Mouse (Mus musculus) forebrain, embryonic 12.5 days (tissue): ENCODE data around the gene Bcl2a1c. TPM values are rescaled to one million over a fixed set of nuclear protein-coding genes. Genes with fewer than 3 reads are reported as not detected.
A peak's percentile ranks its signal among the peaks of the same experiment; 100 is the strongest.
"Not testable (repeated sequence)": the region's sequence is repeated elsewhere in the genome, so short reads cannot be mapped to it uniquely, and the experiment has no call there.

Experiments
- ATAC-seq: fragments of 200-750 bp; cut with Nextera tagmentation; 2 replicates; pipeline ENCODE4 v1.8.0; 2017; ENCODE audit warnings: moderate TSS enrichment; ENCODE audit not compliant: low FRiP score
- H3K27ac ChIP-seq: fragments of 300-500 bp; sonication (generic); 2 replicates; pipeline ENCODE4 v1.5.1; 2016; ENCODE audit warnings: mild to moderate bottlenecking
- H3K27me3 ChIP-seq: fragments of 300-500 bp; sonication (generic); 2 replicates; pipeline ENCODE4 v1.6.1; 2016; ENCODE audit warnings: mild to moderate bottlenecking
- H3K36me3 ChIP-seq: fragments of 300-500 bp; sonication (generic); replicated peaks from 2 replicates; pipeline ENCODE4 v1.6.1; 2016; ENCODE audit warnings: mild to moderate bottlenecking
- H3K4me1 ChIP-seq: fragments of 300-500 bp; sonication (generic); 2 replicates; pipeline ENCODE4 v1.6.1; 2016
- H3K4me2 ChIP-seq: fragments of 300-500 bp; sonication (generic); 2 replicates; pipeline ENCODE4 v1.6.1; 2016; ENCODE audit warnings: mild to moderate bottlenecking, moderate library complexity
- H3K4me3 ChIP-seq: fragments of 300-500 bp; sonication (generic); replicated peaks from 2 replicates; pipeline ENCODE4 v1.5.1; 2016; ENCODE audit warnings: mild to moderate bottlenecking
- H3K9ac ChIP-seq: fragments of 300-500 bp; sonication (generic); 2 replicates; pipeline ENCODE4 v1.6.1; 2016; ENCODE audit warnings: mild to moderate bottlenecking
- H3K9me3 ChIP-seq: fragments of 300-500 bp; sonication (generic); 2 replicates; pipeline ENCODE4 v1.6.1; 2016
- WGBS: fragments of 180-500 bp; shearing (Covaris S2); methylation state at CpG from one replicate; pipeline ENCODE4 v1.1.7; 2016; 5-methylcytosine and 5-hydroxymethylcytosine counted together
- polyA plus RNA-seq: library from polyadenylated mRNA; unstranded; fragments of >200 nt; fragmentation: Nextera tagmentation; extraction: Ambion mirVana; gene quantifications from 2 replicates; pipeline ENCODE4 v1.2.1, GENCODE M21; 2016

The Bcl2a1c gene
- polyA plus RNA-seq: not detected in 2 replicates

DNA sequence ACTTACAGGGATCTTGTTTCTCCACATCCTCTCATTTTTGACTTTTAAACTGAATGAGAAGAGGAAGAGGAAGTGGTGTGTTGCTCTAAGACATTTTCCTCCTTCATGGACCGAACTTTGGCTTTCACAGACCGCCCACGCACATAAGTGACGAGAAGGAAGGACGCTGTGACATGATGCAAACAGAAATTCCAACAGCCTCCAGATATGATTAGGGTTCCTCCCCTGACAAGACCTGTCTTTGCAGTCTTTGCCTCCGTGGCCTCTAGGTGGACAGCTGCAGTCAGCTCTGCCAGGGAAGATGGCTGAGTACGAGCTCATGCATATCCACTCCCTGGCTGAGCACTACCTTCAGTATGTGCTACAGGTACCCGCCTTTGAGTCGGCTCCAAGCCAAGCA, at the start of gene Bcl2a1c:
Gene Bcl2a1c (plus strand): TSS at position 281 of the 400 bp plus-strand sequence.
- WGBS: 82% methylated on average over 9 of the region's 9 CpGs
- H3K27me3 ChIP-seq, H3K36me3 ChIP-seq, H3K4me1 ChIP-seq, H3K4me3 ChIP-seq, ATAC-seq, H3K9ac ChIP-seq, H3K9me3 ChIP-seq, H3K4me2 ChIP-seq, H3K27ac ChIP-seq: not testable (repeated sequence)

DNA sequence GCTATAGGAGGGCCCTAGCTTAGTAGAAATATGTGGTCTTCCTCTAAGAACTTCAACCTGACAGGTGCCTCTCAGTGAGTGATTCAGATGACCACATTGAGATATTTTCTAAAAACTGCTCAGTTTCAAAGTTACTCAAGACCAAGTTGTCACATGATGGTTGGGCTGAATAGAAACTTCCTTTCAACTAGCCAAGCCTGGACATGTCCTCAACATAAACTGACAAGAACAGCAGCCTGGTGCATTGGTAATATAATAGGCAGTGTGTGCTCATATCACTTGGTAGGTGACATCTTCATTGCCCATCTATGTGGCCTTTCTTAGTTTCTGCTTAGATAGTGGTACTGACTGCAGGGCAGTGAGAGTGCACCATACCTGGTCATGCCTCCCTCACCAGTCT, 24.0 kb upstream of the Bcl2a1c start:
- not testable (repeated sequence) for H3K4me2 ChIP-seq, ATAC-seq, H3K27me3 ChIP-seq, H3K4me3 ChIP-seq, H3K9ac ChIP-seq, H3K27ac ChIP-seq, H3K9me3 ChIP-seq, H3K36me3 ChIP-seq, H3K4me1 ChIP-seq

DNA sequence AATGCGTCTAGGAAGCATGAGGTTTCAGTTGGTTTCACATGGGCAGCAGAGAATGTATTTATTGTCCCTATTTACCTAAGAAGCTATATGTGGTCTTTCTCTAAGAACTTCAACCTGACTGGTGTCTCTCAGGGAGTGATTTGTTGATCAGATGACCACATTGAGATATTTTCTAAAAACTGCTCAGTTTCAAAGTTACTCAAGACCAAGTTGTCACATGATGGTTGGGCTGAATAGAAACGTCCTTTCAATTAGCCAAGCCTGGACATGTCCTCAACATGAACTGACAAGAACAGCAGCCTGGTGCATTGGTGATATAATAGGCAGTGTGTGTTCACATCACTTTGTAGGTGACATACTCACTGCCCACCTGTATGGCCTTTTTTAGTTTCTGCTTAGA, 18.2 kb upstream of the Bcl2a1c start:
- ATAC-seq, H3K9ac ChIP-seq, H3K9me3 ChIP-seq, H3K4me3 ChIP-seq, H3K27me3 ChIP-seq, H3K4me2 ChIP-seq, H3K36me3 ChIP-seq, H3K27ac ChIP-seq, H3K4me1 ChIP-seq: not testable (repeated sequence)
- 75% methylated on average over 2 of the region's 2 CpGs for WGBS

DNA sequence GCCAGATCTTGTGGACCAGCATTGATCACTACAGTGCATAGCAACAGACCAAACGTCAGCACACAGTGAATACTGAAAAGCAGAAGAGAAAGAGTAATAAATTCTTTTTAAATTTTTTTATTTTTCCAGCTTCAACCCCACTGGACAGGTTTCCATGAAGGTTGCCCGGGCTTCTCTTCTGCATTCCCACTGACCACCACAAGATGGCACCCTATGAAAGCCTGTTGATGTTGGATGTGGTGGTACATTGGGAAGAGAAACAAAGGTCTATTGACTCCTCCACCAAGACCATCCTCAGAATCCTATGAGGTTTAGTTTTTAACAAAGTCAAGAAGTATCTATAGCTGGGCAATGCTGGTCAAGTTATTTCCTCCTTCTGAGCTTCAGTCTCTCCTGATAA, 11.9 kb upstream of the Bcl2a1c start:
- Histone ChIP-seq H3K4me3 (no peak overlapping the region), H3K4me2 (no peak overlapping the region), H3K36me3 (no peaks in the 10 kb centered on the region), H3K9me3 (no peaks in the 10 kb centered on the region), H3K9ac (no peak overlapping the region), H3K27ac (no peak overlapping the region), H3K27me3 (no peaks in the 10 kb centered on the region), H3K4me1 (no peaks in the 10 kb centered on the region)
- 8% methylated on average over 2 of the region's 2 CpGs for WGBS
- peak; percentile 20; the same call in 1 of the 2 replicates for ATAC-seq

GRCm38 (mm10) chr9:114326011-114326748, 3.8 kb upstream of the Bcl2a1c start:
- Histone ChIP-seq H3K4me2 (no peak overlapping the region), H3K4me3 (no peak overlapping the region), H3K36me3 (no peaks in the 10 kb centered on the region), H3K27ac (no peak overlapping the region), H3K27me3 (no peaks in the 10 kb centered on the region), H3K9me3 (no peaks in the 10 kb centered on the region), H3K9ac (no peak overlapping the region), H3K4me1 (no peaks in the 10 kb centered on the region)
- no peak for ATAC-seq
- 69% methylated on average over 3 of the region's 3 CpGs for WGBS

DNA sequence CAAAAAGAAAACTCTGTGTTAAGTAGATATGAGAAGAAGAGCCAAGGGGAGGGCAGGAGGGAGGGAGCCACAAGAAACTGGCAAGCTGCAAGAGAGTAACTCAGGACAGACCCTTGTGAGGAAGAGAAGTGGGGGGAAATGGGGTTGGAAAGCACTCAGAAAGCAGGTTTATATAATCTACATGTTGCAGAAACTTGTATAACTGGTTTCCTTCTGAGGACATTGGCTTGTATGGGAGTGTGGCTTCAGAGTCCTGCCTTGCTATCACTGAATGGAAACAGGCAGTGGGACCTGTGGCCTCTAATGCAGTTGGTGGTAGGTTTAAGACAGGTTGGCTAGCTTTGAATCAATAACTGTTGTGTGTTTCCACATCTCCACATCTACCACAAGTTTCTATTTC, 1.6 kb upstream of the Bcl2a1c start:
- H3K27ac ChIP-seq, H3K4me2 ChIP-seq, H3K36me3 ChIP-seq, ATAC-seq, H3K27me3 ChIP-seq, H3K4me1 ChIP-seq, H3K9ac ChIP-seq, H3K4me3 ChIP-seq, H3K9me3 ChIP-seq: not testable (repeated sequence)

DNA sequence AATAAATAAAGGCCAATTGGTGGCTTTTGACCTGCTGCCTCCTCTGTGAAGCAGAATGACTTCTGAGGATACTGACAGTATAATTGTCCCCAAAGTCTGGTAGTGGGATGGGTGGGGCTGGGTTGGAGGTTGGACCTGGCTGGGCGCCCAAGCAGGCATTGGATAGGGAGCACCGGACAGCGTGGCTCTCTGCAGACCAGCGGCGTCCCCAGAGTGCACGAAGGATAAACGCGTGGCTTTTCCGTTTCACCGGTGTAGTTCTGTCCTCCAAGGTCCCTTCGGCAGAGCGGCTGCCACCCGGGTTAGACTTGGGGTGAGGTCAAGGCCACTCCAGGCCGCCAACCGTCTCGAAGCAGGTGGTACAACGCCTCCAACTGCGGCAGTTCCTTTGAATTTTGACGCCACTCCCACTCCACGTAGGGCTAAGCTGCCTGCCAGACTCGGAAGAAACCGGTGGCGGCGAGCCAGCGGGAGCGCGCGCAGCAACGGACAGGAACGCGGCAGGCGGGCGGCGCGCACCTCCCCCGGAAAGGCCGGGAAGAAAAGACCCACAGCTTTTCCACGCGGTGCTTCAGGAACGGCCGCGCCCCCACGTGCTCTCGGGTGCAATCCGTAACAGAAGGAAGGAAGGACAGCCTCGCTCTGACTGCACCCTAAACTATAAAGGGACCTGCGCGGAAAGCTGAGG, 38.0 kb downstream of the Bcl2a1c start:
- WGBS: 1% methylated on average over 48 of the region's 48 CpGs
- Histone ChIP-seq H3K4me3 (peak overlapping the region; percentile 53), H3K36me3 (no peaks in the 10 kb centered on the region), H3K27me3 (peaks cover 7% of the 10 kb centered on the region; the same call in 1 of the 2 replicates), H3K4me2 (peak overlapping the region; percentile 90), H3K27ac (no peak overlapping the region), H3K9ac (peak overlapping the region; percentile 54), H3K9me3 (no peaks in the 10 kb centered on the region), H3K4me1 (peaks cover 6% of the 10 kb centered on the region; the same call in 1 of the 2 replicates)
- peak; percentile 90 for ATAC-seq

DNA sequence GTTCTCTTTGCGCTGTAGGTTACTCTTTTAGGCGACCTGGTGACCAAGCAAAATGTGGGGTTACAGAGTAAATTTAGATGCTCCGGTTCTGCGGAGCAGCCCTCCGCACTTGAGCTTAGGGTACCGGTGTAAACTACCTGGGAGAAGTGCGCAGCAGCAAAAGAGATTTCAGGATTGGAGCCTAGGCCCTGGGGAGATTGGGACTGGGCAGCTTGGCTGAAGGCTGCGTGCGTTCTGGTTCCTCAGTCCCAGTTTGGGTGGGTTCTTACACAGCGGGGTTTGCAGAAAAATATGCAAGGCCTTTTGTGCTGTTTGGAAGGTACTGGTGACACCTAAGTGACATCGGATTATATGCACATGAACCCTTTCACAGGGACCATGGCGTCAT, 38.5 kb downstream of the Bcl2a1c start:
- Histone ChIP-seq H3K9me3 (no peaks in the 10 kb centered on the region), H3K4me2 (peak overlapping the region; percentile 90), H3K4me1 (peaks cover 6% of the 10 kb centered on the region; the same call in 1 of the 2 replicates), H3K9ac (peak overlapping the region; percentile 54), H3K27ac (no peak overlapping the region), H3K4me3 (peak overlapping the region; percentile 53), H3K27me3 (peaks cover 7% of the 10 kb centered on the region; the same call in 1 of the 2 replicates), H3K36me3 (no peaks in the 10 kb centered on the region)
- WGBS: 16% methylated on average over 12 of the region's 12 CpGs
- ATAC-seq: peak; percentile 39

DNA sequence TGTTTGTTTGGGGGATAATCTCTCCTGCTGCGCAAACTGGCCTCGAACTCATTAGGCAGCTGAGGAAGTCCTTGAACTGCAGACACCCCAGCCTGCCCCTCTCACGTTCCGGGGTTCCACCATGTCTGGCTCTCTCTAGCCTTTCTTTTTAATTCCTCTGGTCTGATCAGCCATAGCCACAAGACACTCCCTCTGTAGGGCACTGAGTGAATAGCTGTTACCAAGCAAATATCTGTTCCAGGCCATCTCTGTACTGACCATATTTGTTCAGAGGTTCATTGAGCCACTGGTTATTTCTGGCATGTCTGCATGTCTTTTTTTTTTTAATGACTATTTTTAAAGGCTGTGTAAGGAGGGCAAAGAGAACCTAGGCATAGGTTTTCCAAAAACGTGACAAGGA, 39.5 kb downstream of the Bcl2a1c start:
- not testable (repeated sequence) for H3K4me2 ChIP-seq, H3K4me1 ChIP-seq, H3K4me3 ChIP-seq, H3K27me3 ChIP-seq, H3K9me3 ChIP-seq, H3K9ac ChIP-seq, H3K27ac ChIP-seq, H3K36me3 ChIP-seq
- ATAC-seq: 0 out of 2 replicates have a peak, but pooled peaks have one; percentile 33
- 52% methylated on average over 5 of the region's 5 CpGs for WGBS

GRCm38 (mm10) chr9:114371717-114372116, 41.8 kb downstream of the Bcl2a1c start:
- H3K4me3 ChIP-seq, H3K36me3 ChIP-seq, ATAC-seq, H3K9me3 ChIP-seq, H3K4me2 ChIP-seq, H3K4me1 ChIP-seq, H3K27me3 ChIP-seq, H3K9ac ChIP-seq, H3K27ac ChIP-seq: not testable (repeated sequence)
- WGBS: 24% methylated on average over 5 of the region's 5 CpGs

GRCm38 (mm10) chr9:114375276-114375962, 45.5 kb downstream of the Bcl2a1c start:
- ATAC-seq: no peak
- H3K4me3 ChIP-seq: no peak overlapping the region
- H3K27me3 ChIP-seq: no peaks in the 10 kb centered on the region
- no peak overlapping the region for H3K27ac ChIP-seq
- H3K36me3 ChIP-seq: no peaks in the 10 kb centered on the region
- no peak overlapping the region for H3K4me2 ChIP-seq
- H3K4me1 ChIP-seq: no peaks in the 10 kb centered on the region
- WGBS: 91% methylated on average over 10 of the region's 10 CpGs
- no peak overlapping the region for H3K9ac ChIP-seq
- no peaks in the 10 kb centered on the region for H3K9me3 ChIP-seq

DNA sequence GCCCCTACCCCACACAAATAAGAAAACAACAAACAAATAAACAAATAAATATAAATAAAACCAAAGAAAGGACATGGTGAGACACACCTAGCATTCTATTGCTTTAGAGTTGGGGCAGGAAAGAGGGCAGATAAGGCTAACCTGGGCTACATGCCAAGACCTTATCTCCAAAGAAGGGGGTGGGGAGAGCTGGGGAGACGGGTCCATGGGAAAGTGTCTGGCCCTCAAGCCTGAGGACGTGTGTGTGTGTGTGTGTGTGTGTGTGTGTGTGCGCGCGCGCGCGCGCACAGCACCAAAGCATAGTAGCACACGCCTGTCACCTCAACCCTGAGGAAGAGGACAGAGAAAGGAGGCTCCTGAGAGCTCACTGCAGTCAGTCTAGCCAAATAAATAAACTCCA, 47.2 kb downstream of the Bcl2a1c start:
- H3K4me1 ChIP-seq: no peaks in the 10 kb centered on the region
- WGBS: 98% methylated on average over 10 of the region's 10 CpGs
- no peak for ATAC-seq
- no peak overlapping the region for H3K4me3 ChIP-seq
- H3K27me3 ChIP-seq: no peaks in the 10 kb centered on the region
- H3K9me3 ChIP-seq: no peaks in the 10 kb centered on the region
- H3K27ac ChIP-seq: no peak overlapping the region
- no peak overlapping the region for H3K9ac ChIP-seq
- H3K4me2 ChIP-seq: no peak overlapping the region
- H3K36me3 ChIP-seq: no peaks in the 10 kb centered on the region
